Mouse (Mus musculus) spleen, postnatal 4 days (tissue): ENCODE data around the gene Swap70.

Source experiments
- DNase-seq, 2 experiments: peaks; one replicate each; pipeline ENCODE4 v3.0.0; 2022; ENCODE audit warnings: low spot score in 2 of 2

Swap70 gene

GRCm38 (mm10) chr7:110237837-110238451 lies 16.4 kb downstream of the Swap70 start:
- DNase-seq = no peak

- no peak for DNase-seq
Observed at GRCm38 (mm10) chr7:110239590-110239989, 18.1 kb downstream of the Swap70 start.

- DNase-seq = peak in 1 of 2 experiments; percentile 34
Observed at GRCm38 (mm10) chr7:110241472-110242289, 20.2 kb downstream of the Swap70 start.

GRCm38 (mm10) chr7:110242290-110242581 lies 20.7 kb downstream of the Swap70 start:
- no peak for DNase-seq

GRCm38 (mm10) chr7:110245128-110245527 lies 23.6 kb downstream of the Swap70 start:
- DNase-seq = no peak

GRCm38 (mm10) chr7:110246526-110246925 lies 25.0 kb downstream of the Swap70 start:
- DNase-seq = no peak

- DNase-seq = no peak
Observed at GRCm38 (mm10) chr7:110247801-110248200, 26.3 kb downstream of the Swap70 start.

- DNase-seq = no peak
Observed at GRCm38 (mm10) chr7:110248677-110249076, 27.2 kb downstream of the Swap70 start.

- no peak for DNase-seq
Observed at GRCm38 (mm10) chr7:110253861-110254260, 32.4 kb downstream of the Swap70 start.

- DNase-seq = no peak
Observed at GRCm38 (mm10) chr7:110254395-110254794, 32.9 kb downstream of the Swap70 start.

- DNase-seq = no peak
Observed at GRCm38 (mm10) chr7:110257059-110257458, 35.5 kb downstream of the Swap70 start.

GRCm38 (mm10) chr7:110258196-110258950 lies 36.9 kb downstream of the Swap70 start:
- no peak for DNase-seq

GRCm38 (mm10) chr7:110259966-110260711 lies 38.6 kb downstream of the Swap70 start:
- DNase-seq = no peak

GRCm38 (mm10) chr7:110261807-110262206 lies 40.3 kb downstream of the Swap70 start:
- no peak for DNase-seq

GRCm38 (mm10) chr7:110262661-110263060 lies 41.1 kb downstream of the Swap70 start:
- DNase-seq = no peak

GRCm38 (mm10) chr7:110263474-110263873 lies 42.0 kb downstream of the Swap70 start:
- DNase-seq = no peak

GRCm38 (mm10) chr7:110265796-110266195 lies 44.3 kb downstream of the Swap70 start:
- DNase-seq = peak; percentile 86 to 97

- DNase-seq = no peak
Observed at GRCm38 (mm10) chr7:110267014-110267413, 45.5 kb downstream of the Swap70 start.

GRCm38 (mm10) chr7:110267994-110268393 lies 46.5 kb downstream of the Swap70 start:
- no peak for DNase-seq

- no peak for DNase-seq
Observed at GRCm38 (mm10) chr7:110268511-110268910, 47.0 kb downstream of the Swap70 start.

GRCm38 (mm10) chr7:110269777-110270176 lies 48.3 kb downstream of the Swap70 start:
- DNase-seq = no peak

GRCm38 (mm10) chr7:110270455-110270854 lies 48.9 kb downstream of the Swap70 start:
- DNase-seq = peak in 1 of 2 experiments; percentile 63
